Mouse (Mus musculus): ENCODE results near the gene Gm17349. TPM values are rescaled to one million over a fixed set of nuclear protein-coding genes. Genes with fewer than 3 reads are reported as not detected.

The Gm17349 gene
- total RNA-seq, 2 experiments from 2014 or later, result 1.6 to 4.7 TPM

GRCm38 (mm10) chr15:99721921-99722743 is 16.8 kb upstream of the Gm17349 start:
- peak in 1 of 2 experiments; percentile 54 for DNase-seq (ENCODE audit: extremely low spot score in 1 of 2, low spot score in 2 of 2)
- intact Hi-C loops (cut with DNase I), result loop anchor here (10.0 kb wide), 1 partner anchor 183 kb away; no protein-coding TSS in a partner anchor

GRCm38 (mm10) chr15:99719865-99720264 is 14.6 kb upstream of the Gm17349 start:
- DNase-seq (ENCODE audit: extremely low spot score in 1 of 2, low spot score in 2 of 2), result peak in 1 of 2 experiments; percentile 18
- intact Hi-C loops (cut with DNase I), result loop anchor here (10.0 kb wide), 1 partner anchor 185 kb away; no protein-coding TSS in a partner anchor

DNA sequence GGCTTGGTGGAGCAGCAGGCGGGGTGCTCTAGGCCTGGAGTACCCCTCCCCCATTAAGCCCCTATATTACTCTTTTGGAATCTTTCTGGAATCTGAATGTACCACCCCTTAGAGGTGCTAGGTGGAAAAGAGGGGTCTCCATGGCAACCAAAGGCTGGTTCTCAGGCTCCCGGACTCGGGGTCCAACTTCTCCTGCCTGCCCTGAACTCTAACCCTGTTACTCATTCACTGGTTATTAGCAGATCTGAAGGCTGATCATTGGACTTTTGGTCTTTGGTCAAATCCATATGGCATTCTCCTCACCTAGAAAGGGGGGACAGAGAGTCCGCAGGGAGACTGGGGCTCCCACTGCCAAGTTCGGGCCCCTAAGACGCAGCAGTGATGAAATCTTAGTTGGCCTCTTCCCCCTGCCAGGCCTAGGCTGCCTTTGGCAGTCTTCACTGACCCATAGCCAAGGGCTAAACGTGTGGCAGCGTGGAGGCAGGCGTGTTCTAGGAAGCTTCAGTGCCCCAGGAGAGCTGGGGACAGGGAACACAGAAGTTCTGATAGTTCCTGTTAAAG is 13.3 kb upstream of the Gm17349 start:
- DNase-seq (ENCODE audit: extremely low spot score in 1 of 2, low spot score in 2 of 2), result peak in 1 of 2 experiments; percentile 20
- intact Hi-C loops (cut with DNase I), result no loop called here

GRCm38 (mm10) chr15:99717386-99718334 is 12.4 kb upstream of the Gm17349 start, which contains the start of gene Gpd1:
Gpd1 (plus strand) TSS chr15:99717515.
- intact Hi-C loops (cut with DNase I), result no loop called here
- peak in 1 of 2 experiments; percentile 75 for DNase-seq (ENCODE audit: extremely low spot score in 1 of 2, low spot score in 2 of 2)

DNA sequence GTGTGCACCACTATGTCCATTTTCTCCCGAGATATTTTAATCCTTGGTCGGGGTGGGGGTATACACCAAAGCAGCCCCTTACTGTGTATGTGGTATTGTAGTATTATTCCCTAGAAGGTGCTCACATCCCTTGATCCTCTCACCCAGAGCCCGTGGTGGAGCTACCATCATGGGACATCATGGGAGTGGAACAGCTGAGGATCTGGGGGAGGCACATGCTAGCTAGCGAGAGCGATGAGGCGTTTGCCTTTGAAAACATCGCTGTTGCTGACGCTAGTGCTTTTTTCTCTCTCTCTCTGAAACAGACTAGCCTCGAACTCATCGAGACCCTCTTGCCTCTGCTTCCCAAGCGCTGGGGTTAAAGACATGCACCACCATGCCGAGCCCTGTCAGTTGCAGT is 11.5 kb upstream of the Gm17349 start:
- DNase-seq (ENCODE audit: extremely low spot score in 1 of 2, low spot score in 2 of 2), result no peak
- intact Hi-C loops (cut with DNase I), result no loop called here

DNA sequence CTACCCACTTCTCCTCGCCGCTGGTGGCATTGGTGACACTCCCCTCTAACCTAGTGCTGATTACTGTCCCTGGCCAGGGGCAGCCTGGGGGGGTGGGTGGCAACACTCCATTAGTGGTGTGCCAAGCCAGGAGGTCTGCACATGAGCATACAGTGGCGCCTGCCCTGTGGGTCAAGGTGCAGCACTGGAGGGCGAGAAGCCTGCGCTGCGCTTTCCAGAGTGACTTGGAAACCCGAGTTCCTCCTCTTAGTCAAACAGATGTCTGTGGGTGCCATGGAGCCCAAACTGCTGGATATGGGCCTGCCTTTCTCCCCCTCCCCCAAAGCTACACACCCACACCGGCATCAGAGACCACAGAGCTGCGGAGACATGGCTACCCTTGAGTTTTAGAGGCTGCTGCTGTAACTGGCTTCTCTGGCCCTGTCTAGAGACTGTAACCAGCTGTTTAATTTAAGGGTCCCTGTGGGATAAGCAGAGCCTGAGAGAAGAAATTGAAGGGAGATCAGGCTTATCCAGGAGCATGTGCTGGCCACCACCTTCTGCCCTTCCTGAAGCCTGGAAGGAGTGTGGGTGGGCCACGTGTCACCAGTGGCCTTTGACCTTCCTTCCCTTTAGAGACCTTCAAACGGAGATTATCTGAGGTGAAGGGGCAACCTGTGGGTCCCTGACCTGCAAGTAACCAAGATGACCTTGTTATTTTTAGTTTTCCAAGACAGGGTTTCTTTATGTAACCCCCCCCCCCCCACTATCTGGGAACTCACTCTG is 10.9 kb upstream of the Gm17349 start:
- DNase-seq (ENCODE audit: extremely low spot score in 1 of 2, low spot score in 2 of 2), result peak in 1 of 2 experiments; percentile 45
- intact Hi-C loops (cut with DNase I), result no loop called here

GRCm38 (mm10) chr15:99715361-99715865 is 10.1 kb upstream of the Gm17349 start:
- peak in 1 of 2 experiments; percentile 65 for DNase-seq (ENCODE audit: extremely low spot score in 1 of 2, low spot score in 2 of 2)
- intact Hi-C loops (cut with DNase I), result no loop called here

GRCm38 (mm10) chr15:99714858-99715257 is 9.6 kb upstream of the Gm17349 start:
- intact Hi-C loops (cut with DNase I), result no loop called here

DNA sequence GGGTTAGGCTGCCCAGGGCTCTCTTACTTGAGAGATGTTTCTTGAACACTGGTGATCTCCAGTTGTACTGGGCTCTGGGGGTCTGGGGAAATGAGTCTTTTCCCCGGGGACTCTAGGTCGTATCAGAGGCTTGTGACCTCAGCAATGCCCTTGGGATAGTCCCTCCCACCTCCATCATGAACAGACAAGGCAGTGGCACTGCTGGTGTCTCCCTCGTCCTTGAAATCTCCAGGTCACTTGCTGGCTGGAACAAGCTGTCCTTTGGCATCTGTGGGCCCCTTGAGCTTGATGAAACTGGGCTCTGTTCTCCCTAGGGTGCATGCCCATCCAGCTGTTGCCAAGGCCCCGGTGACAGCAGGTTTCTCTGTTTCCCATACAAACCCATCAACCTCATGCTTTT is 8.9 kb upstream of the Gm17349 start:
- no peak for DNase-seq (ENCODE audit: extremely low spot score in 1 of 2, low spot score in 2 of 2)
- intact Hi-C loops (cut with DNase I), result no loop called here

More at GRCm38 (mm10) chr15:99714858-99715257, 9.6 kb upstream of the Gm17349 start:
- peak; percentile 81 to 84 for DNase-seq (ENCODE audit: extremely low spot score in 1 of 2, low spot score in 2 of 2)

DNA sequence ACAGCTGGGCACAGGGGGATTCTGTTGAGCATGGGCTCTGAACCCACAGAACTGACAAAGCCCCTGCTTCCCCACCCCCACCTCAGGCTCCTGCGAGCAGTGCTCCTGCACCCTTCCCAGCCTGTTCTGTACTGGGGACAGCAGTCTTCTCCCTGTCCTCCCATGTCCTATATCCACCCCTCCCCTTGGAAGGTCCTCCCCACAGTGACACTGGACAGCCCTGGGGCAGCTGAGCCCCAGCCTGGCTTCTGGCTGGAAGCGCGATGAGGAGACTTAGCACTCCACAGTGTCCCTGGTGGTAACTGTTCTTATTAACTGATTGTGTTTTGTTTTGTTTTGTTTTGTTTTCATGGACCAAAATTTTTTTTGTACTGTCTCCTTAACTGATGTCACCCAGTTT is 8.3 kb upstream of the Gm17349 start:
- peak in 1 of 2 experiments; percentile 44 for DNase-seq (ENCODE audit: extremely low spot score in 1 of 2, low spot score in 2 of 2)
- intact Hi-C loops (cut with DNase I), result no loop called here

DNA sequence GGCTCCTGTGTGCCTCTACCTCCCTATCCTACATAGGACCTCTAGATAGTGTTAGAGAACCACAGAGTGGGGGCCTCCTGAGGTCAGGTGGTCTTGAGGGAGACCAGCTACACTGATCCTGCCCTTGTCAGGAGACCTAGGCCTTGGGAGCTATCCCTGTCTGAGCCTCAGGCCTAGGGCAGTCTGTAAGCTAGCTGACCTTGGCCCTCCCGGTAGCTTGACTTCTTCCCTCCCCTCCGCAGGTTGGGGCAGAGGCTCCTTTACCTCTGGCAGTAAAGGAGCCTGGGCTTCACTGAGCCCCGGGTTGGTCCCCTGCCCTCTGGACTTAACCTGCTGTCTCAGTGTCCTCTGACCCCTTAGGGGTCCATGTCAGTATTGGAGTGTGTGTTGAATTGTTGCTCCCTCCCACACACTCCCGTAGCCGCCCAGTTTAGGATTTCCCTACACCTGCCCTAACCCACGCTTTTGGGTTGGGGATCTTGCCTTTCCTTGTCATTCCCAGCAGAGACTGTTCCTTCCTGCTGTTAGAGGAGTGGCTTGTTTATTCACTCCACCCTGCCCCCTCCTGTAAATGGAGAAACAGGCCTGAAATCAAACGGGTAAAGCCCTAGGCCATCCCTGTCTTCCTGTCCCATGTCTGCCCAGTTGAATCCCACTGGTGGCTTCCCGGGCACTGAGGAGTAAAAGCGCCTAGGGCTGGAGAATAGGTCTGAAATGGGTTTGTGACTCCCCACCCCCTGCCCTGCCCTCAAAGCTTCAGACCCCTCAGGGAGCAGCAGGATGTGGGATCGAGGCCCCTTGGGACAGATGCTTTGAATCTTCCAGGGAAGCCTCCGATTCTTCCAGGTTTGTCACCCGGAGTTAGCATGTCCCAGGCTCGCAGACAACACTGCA is 7.6 kb upstream of the Gm17349 start:
- DNase-seq (ENCODE audit: extremely low spot score in 1 of 2, low spot score in 2 of 2), result peak in 1 of 2 experiments; percentile 47
- intact Hi-C loops (cut with DNase I), result no loop called here

DNA sequence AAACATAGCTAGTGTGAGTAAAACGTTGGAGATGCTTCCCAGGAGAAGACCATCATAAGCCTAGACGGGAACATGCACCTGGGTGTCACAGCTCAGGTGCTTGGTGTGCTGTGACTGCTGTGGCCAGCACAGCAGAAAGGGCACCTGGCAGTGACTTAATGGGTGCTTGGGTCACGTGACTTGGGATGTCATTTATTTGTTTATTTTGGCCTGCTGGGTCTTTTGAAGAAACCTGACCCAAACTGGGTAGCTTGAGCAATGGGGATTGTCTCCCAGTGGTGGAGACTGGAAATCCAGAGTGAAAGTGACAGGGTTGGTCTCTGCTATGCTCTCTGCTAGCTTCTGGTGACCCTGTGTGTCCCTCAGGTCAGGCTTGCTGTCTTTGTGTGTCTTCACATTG is 6.2 kb upstream of the Gm17349 start:
- intact Hi-C loops (cut with DNase I), result no loop called here

GRCm38 (mm10) chr15:99710221-99711190 is 5.2 kb upstream of the Gm17349 start:
- intact Hi-C loops (cut with DNase I), result no loop called here
- no peak for DNase-seq (ENCODE audit: extremely low spot score in 1 of 2, low spot score in 2 of 2)

More for the DNA sequence above, 6.2 kb upstream of the Gm17349 start:
- no peak for DNase-seq (ENCODE audit: extremely low spot score in 1 of 2, low spot score in 2 of 2)

- intact Hi-C loops (cut with DNase I), result no loop called here
- no peak for DNase-seq (ENCODE audit: extremely low spot score in 1 of 2, low spot score in 2 of 2)
These were observed 2.9 kb upstream of the Gm17349 start for GRCm38 (mm10) chr15:99708176-99708575.

- DNase-seq (ENCODE audit: extremely low spot score in 1 of 2, low spot score in 2 of 2), result no peak
- intact Hi-C loops (cut with DNase I), result no loop called here
These were observed 409 bp downstream of the Gm17349 start for GRCm38 (mm10) chr15:99704881-99705280.

DNA sequence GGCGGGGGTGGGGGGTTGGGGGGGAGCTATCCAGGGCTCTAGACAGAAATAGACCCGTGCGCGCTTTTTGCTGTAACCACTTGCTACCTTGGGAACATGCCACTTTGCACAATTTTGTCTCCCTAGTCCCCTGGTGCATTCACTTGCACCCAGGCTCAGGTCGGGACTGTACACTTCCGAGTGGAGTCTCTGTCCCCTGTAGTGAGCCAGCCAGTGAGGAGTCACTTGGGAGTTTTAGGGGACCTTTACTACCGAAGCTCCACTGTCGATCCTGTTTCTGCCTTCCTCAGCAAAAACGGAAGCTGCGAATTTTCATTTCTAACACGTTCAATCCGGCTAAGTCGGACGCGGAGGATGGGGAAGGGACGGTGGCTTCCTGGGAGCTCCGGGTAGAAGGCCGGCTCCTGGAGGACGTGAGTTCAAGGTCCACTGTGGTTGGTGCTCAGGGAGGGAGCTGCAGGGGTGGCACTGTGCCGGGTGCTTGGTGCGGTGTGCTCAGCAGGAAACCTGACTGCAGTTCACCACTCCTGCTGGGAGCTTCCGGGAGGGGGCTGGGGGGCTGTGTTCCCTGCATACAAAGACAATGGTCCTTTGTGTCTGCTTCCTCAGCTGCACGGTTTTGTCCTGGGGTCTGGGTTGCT is 1.1 kb downstream of the Gm17349 start:
- intact Hi-C loops (cut with DNase I), result no loop called here
- DNase-seq (ENCODE audit: extremely low spot score in 1 of 2, low spot score in 2 of 2), result peak in 1 of 2 experiments; percentile 77
